Mouse (Mus musculus): ENCODE results near the gene Sdk2. TPM values are rescaled to one million over a fixed set of nuclear protein-coding genes. Genes with fewer than 3 reads are reported as not detected.

Gene Sdk2
- polyA plus RNA-seq, 1 experiment from 2014 or later, result 4.1 TPM

DNA sequence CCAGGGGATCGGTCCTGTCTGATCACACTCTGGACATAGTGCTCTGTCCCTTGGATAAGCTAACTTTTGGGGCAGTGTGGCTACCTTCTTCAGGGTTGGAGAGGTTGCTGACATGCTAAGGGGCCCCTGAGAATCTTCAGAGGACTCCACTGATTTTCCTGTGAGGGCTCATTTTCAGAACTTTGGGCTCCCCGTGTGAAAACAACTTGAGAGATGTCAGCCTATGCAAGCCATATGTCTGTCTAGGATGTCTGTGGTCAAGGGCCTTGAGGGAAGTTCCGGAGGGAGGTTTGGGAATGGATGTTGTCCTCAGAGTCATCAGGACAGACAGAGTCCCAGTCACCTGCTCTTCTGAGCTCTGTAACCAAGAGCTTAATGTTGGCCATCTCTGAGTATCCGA lies 280.5 kb downstream of the Sdk2 start:
- Histone ChIP-seq H3K9me3 (no peaks in the 10 kb centered on the region), H3K27me3 (ENCODE audit: insufficient read depth, poor library complexity, severe bottlenecking) (no peaks in the 10 kb centered on the region), H3K36me3 (no peaks in the 10 kb centered on the region; the same call in 1 of the 2 replicates), H3K4me1 (peaks cover 65% of the 10 kb centered on the region), H3K4me3 (peak overlapping the region; percentile 56), H3K27ac (peak overlapping the region; percentile 89)
- 40% methylated on average over 4 of the region's 4 CpGs for WGBS
- no peak for DNase-seq (ENCODE audit: low spot score)

DNA sequence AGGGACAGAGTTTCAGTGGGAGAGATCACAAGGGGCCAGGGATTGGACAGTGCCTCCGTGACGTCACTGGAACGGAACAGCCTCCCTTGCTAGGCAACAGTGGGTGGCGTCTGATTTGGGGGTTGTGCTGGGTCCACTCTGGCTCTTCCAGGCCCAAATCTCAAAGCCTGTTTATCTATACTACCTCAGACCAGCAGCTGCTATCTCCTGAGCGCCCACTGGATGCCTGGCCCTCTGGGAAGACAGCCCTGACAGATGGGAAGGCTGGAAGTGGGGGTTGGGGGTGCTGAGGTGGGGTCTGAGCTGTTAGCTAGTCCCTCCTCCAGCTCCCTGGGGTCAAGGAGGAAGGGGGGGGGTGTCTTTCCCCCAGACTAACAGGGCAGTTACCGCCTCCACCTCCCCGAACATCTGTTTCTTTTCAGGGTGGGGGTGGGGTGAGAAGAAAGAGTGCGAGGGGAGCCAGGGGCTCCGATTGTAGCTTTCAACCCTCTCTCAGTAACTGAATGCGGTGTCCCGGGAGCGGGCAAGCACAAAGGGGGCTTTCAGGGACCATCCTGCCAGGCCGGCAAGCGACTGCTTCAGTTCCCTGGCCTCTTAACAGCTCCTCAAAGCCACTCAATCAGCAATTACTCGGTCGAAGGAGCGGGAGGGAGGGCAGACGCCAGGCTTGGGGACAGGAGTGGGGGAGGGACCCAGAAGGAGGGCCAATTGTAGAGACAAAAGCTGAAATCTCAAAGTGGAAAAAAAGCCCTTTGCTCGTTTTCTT lies 281.3 kb downstream of the Sdk2 start:
- under 1% methylated on average over 19 of the region's 19 CpGs for WGBS
- H3K27ac ChIP-seq, result peak overlapping the region; percentile 89

DNA sequence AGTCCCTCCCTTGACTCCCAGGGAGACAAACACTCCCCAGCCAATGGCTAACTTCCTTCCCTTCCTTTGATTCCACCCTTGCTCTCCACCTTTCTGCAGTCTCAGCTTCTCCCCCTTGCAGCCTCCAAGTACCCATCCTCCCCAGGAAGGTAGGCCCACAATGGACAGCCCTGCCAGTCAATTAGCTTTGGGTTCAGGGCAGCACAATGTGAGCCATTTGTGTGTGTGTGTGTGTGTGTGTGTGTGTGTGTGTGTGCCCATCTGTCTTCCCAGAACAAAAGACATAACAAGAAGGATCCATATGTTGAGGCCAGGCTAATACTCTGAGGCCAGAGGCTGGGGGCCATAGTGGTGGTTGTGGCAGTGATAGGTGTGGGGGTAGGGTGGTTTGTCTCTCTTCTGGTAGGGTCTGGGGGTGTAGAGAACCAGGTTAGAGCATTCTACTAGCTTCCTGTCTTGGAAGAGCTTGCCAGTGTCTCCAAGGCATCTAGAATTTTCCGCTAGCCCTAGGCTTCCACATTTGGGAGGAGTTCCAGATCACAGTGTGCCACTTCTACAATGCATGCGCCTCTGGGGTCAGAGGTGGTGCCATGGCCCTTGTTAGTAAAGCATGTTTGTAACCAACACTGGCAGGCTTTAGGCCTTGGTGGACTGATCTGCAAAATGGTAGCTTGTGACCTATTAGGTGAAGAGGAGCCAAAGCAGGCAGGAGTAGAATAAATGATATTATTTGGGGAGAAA lies 282.0 kb downstream of the Sdk2 start:
- WGBS, result 47% methylated on average over 2 of the region's 2 CpGs
- H3K9me3 ChIP-seq, result no peaks in the 10 kb centered on the region
- no peaks in the 10 kb centered on the region for H3K27me3 ChIP-seq (ENCODE audit: insufficient read depth, poor library complexity, severe bottlenecking)
- DNase-seq (ENCODE audit: low spot score), result no peak
- H3K4me1 ChIP-seq, result peaks cover 68% of the 10 kb centered on the region
- peak overlapping the region; percentile 89 for H3K27ac ChIP-seq
- peak overlapping the region; percentile 56 for H3K4me3 ChIP-seq
- no peaks in the 10 kb centered on the region for H3K36me3 ChIP-seq

More for the DNA sequence above, 281.3 kb downstream of the Sdk2 start:
- DNase-seq (ENCODE audit: low spot score), result peak; percentile 95
- Histone ChIP-seq H3K4me1 (peaks cover 63% of the 10 kb centered on the region), H3K36me3 (no peaks in the 10 kb centered on the region), H3K4me3 (peak overlapping the region; percentile 56), H3K9me3 (no peaks in the 10 kb centered on the region), H3K27me3 (ENCODE audit: insufficient read depth, poor library complexity, severe bottlenecking) (no peaks in the 10 kb centered on the region)

DNA sequence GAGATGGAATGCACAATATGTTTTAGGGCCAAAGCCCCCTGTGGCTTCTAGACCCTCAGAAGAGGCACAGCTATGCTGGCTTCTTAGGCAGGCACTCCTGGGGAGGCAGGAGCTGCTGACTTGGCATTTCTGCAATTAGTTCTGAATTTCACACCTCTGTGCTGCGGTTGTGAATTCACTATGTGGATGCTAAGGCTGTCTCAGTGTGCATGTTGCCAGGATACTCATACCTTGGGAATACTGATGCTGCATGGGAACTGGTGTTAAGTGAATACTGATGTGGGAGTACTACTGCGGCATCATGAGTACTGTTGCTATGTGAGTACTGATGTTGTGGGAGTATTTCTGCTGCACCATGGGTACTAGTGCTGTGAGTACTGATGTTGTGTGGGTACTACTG lies 284.4 kb downstream of the Sdk2 start:
- Histone ChIP-seq H3K4me3 (no peak overlapping the region), H3K27ac (no peak overlapping the region), H3K36me3 (no peaks in the 10 kb centered on the region), H3K9me3 (no peaks in the 10 kb centered on the region), H3K4me1 (peaks cover 72% of the 10 kb centered on the region), H3K27me3 (ENCODE audit: insufficient read depth, poor library complexity, severe bottlenecking) (no peaks in the 10 kb centered on the region)
- no peak for DNase-seq (ENCODE audit: low spot score)
- WGBS, result 85% methylated on average over 2 of the region's 2 CpGs

DNA sequence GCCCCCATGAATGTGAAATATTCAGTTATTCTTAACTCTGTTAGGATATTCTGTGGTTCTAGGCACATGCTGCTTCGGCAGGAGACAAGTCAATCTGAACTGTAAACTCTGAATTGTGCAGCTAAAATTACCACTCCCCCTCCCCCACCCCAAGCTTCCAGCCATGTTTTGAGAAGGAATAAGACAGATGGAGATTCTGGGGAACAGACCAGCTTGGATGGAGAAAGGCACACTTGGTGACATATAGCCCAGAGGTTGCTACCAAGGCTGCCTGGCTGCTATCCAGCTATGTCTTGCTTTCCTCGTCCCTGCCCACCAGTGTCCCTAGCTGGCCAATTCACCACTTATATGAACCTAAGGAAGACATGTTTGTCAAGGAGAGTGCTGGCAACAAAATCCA lies 284.8 kb downstream of the Sdk2 start:
- H3K27me3 ChIP-seq (ENCODE audit: insufficient read depth, poor library complexity, severe bottlenecking), result no peaks in the 10 kb centered on the region
- no peaks in the 10 kb centered on the region for H3K9me3 ChIP-seq
- WGBS, result 50% methylated on average over 2 of the region's 2 CpGs
- H3K36me3 ChIP-seq, result no peaks in the 10 kb centered on the region
- H3K4me1 ChIP-seq, result peaks cover 72% of the 10 kb centered on the region
- H3K27ac ChIP-seq, result no peak overlapping the region
- DNase-seq (ENCODE audit: low spot score), result no peak
- no peak overlapping the region for H3K4me3 ChIP-seq

DNA sequence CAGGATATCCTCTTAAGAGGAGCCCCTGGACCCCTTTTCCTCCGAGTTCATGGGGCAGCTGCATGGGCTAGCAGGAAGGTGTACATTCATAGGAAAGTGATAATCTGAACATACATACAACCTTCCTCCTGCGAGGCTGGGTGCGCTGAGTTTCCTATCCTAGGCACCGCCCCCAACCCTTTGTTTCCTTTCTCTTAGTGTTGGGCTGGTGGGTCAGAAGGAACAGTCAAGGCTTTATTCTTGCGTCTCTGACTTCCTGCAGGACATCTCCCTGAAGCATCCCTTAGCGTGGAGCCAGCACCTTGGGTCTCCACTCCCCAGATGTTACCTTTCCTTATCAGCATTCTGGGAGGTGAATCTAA lies 287.2 kb downstream of the Sdk2 start:
- Histone ChIP-seq H3K27me3 (ENCODE audit: insufficient read depth, poor library complexity, severe bottlenecking) (no peaks in the 10 kb centered on the region), H3K27ac (peak overlapping the region; percentile 77), H3K9me3 (no peaks in the 10 kb centered on the region), H3K4me3 (no peak overlapping the region), H3K4me1 (peaks cover 57% of the 10 kb centered on the region), H3K36me3 (no peaks in the 10 kb centered on the region)
- 21% methylated on average over 6 of the region's 6 CpGs for WGBS
- DNase-seq (ENCODE audit: low spot score), result no peak

DNA sequence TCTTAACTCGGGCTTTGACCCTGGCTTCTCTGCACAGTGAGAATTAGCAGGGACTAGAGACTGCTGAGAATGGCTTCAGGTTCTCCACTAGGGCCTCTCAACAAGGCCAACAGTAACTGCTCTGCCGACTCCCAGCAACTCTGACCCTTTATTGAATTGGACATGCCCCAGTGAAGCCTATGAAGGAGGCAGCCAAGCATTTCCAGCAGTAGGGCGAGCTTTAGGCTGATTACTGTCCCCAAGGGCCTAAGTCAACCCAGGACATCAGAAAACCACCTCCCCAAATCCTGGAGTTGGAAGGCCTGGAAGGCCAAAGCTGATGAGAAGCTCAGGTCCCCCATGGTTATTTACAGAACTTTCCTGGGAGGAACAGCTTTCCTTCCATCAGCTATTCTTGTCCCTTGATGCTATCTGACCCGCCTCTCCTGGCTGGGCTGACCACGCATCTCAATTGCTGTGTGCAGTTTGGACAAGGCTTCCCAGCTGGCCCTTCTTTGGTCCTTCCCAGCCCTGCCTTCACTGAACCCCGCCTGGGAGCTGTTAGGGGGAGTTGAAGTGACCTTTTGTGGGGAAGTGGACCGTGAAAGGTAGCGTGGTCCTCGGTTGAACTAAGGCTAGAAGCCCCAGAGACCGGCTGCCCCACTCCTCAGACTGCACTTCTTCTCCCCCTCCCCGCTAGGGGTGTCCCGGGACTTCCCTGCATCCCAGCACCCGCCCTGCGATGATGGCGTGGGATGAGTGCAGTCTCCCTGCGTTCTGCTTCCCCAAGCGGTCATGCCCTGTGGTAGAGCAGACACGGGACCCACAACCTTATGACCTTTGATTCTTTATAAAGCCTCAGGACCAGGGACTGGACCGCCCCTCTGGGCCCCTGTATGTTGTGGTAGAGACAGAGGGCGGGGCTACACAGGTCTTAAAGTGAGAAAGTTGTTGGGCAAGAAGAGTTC lies 287.8 kb downstream of the Sdk2 start:
- H3K4me3 ChIP-seq, result no peak overlapping the region
- DNase-seq (ENCODE audit: low spot score), result no peak
- H3K36me3 ChIP-seq, result no peaks in the 10 kb centered on the region
- H3K9me3 ChIP-seq, result no peaks in the 10 kb centered on the region
- WGBS, result 27% methylated on average over 20 of the region's 20 CpGs
- peak overlapping the region; percentile 77 for H3K27ac ChIP-seq
- H3K4me1 ChIP-seq, result peaks cover 52% of the 10 kb centered on the region
- no peaks in the 10 kb centered on the region for H3K27me3 ChIP-seq (ENCODE audit: insufficient read depth, poor library complexity, severe bottlenecking)

DNA sequence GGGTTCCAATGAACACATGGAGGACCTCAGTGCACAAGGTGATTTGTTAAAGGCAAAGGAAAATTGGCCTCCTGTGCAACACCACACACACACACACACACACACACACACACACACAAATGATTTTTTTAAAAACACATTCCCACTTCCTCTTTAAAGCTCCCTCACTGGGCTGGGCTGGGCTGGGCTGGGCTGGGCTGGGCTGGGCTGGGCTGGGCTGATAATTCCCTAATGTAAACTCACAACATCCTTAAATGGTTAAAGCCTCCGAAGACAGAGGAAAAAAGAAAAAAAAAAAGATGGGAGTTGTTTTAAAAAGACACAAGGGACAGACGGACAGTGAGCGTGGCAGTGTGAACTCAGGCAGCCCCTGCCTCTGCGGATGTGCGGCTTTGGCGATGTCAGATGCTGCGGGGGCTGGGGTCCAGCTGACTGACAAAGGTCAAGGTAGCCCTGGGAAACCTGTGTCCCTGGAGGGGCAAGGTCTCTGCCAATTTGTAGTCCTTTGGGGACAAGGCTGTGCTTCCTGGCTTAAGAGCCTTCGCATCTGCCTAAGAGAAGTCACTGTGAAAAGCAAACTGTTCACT lies 288.9 kb downstream of the Sdk2 start:
- Histone ChIP-seq H3K4me1 (peaks cover 52% of the 10 kb centered on the region), H3K27ac (peak overlapping the region; percentile 65), H3K4me3 (no peak overlapping the region; the same call in 1 of the 2 replicates), H3K36me3 (no peaks in the 10 kb centered on the region), H3K27me3 (ENCODE audit: insufficient read depth, poor library complexity, severe bottlenecking) (no peaks in the 10 kb centered on the region), H3K9me3 (no peaks in the 10 kb centered on the region)
- 45% methylated on average over 8 of the region's 8 CpGs for WGBS
- no peak for DNase-seq (ENCODE audit: low spot score)

DNA sequence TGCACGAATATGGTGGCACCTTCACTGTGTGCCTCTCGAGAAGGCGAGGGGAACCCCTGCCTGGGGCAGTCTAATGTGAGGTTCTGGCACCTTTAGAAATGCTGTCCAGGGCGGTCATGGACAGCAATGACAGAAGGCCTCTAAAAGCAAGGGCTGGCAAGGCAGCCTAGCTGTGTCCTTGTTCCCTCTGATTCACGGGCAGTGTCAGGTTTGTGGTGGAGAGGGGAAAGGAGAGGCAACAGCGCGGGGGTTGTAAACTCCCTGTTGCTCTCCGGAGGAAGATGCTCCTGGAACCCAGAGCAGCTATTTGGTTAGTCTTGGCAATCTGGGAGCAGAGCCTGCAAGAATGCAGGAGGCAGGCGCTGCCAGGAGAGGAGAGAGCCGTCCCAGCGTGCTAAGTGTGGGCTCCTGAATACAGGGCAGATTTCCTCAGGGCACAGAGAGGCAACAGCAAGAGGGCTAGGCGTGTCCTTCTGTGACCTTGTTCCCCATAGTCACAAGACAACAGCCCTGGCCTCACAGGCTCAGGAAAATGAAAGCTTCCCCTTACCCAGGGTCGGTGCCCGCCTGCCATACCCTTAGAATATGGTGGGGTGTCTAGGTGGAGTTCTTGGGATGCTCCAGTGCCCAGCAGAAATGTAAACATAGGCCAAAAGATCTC lies 289.9 kb downstream of the Sdk2 start:
- H3K4me1 ChIP-seq, result peaks cover 47% of the 10 kb centered on the region
- no peaks in the 10 kb centered on the region for H3K36me3 ChIP-seq
- DNase-seq (ENCODE audit: low spot score), result no peak
- H3K9me3 ChIP-seq, result no peaks in the 10 kb centered on the region
- H3K27me3 ChIP-seq (ENCODE audit: insufficient read depth, poor library complexity, severe bottlenecking), result no peaks in the 10 kb centered on the region
- 69% methylated on average over 14 of the region's 14 CpGs for WGBS
- no peak overlapping the region for H3K4me3 ChIP-seq
- H3K27ac ChIP-seq, result peak overlapping the region; percentile 60

DNA sequence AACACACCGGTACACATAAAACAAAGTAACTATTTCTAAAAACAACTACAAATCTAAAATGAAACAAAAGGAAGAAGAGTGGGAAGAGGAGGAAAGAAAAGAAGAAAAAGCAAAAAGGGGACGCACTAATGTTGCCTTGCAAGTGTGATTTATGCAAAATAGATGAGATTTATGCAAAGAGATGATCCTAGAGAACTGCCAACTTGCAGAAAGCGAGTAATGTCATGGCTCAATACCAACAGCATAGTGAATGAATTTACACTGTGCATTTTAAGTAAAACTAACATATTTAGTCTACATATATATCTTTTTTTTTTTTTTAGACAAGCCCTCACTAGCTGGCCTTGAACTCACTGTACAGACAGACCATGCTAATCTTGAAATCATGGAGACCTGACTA lies 292.1 kb downstream of the Sdk2 start:
- Histone ChIP-seq H3K9me3 (no peaks in the 10 kb centered on the region), H3K4me1 (peaks cover 34% of the 10 kb centered on the region), H3K27ac (no peak overlapping the region), H3K27me3 (ENCODE audit: insufficient read depth, poor library complexity, severe bottlenecking) (no peaks in the 10 kb centered on the region), H3K4me3 (no peak overlapping the region), H3K36me3 (no peaks in the 10 kb centered on the region)
- DNase-seq (ENCODE audit: low spot score), result no peak
- 86% methylated on average over 3 of the region's 3 CpGs for WGBS

DNA sequence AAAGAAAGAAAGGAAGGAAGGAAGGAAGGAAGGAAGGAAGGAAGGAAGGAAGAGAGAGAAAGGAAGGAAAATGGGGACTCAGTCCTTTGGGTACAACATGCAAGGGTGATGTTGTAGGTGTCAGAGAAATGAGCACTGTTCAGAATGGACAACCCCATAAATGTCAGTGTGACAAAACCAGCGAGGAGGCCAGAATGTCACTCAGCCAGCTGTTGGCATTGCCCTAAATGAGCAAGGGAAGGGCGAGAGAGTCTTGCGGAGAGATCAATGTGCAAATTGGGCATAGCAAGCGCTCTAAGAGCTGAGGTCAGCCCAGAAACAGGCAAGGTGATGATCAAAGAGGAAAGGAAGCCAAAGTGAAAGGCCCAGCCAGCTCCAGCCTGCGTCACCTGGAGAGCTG lies 293.7 kb downstream of the Sdk2 start:
- H3K9me3 ChIP-seq, result no peaks in the 10 kb centered on the region
- peaks cover 21% of the 10 kb centered on the region for H3K4me1 ChIP-seq
- DNase-seq (ENCODE audit: low spot score), result no peak
- H3K27me3 ChIP-seq (ENCODE audit: insufficient read depth, poor library complexity, severe bottlenecking), result no peaks in the 10 kb centered on the region
- no peaks in the 10 kb centered on the region for H3K36me3 ChIP-seq
- H3K27ac ChIP-seq, result no peak overlapping the region
- 86% methylated on average over 5 of the region's 5 CpGs for WGBS
- H3K4me3 ChIP-seq, result no peak overlapping the region

DNA sequence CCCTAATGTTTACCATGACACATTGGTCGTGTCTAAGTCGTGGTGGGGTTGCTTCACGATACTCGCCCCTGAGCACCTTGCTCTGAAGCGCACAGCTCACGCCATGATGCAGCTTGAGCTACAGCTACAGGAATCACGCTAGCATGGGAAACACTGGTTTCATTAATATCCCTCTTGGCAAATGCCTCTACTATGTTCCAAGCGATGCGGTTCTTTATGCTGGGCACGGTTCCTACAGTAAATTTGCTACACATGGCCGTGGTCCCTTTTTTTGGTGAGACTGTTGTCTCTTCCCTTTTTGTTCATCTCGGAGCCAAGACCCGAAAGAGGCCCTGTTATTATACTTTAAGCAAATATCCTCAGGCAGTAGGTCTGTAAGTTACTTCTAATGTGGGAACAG lies 295.7 kb downstream of the Sdk2 start:
- Histone ChIP-seq H3K4me3 (no peak overlapping the region), H3K4me1 (peaks cover 23% of the 10 kb centered on the region), H3K27me3 (ENCODE audit: insufficient read depth, poor library complexity, severe bottlenecking) (no peaks in the 10 kb centered on the region), H3K27ac (no peak overlapping the region), H3K9me3 (no peaks in the 10 kb centered on the region), H3K36me3 (no peaks in the 10 kb centered on the region)
- no peak for DNase-seq (ENCODE audit: low spot score)
- WGBS, result 93% methylated on average over 13 of the region's 13 CpGs

All from heart, embryonic 10.5 days (tissue).